Mouse (Mus musculus) myocyte (in vitro differentiated cells): ENCODE measurements at regions not wholly inside any gene's neighbourhood (a gene's known extent, or its start where the extent isn't known, plus 50 kb on each side); places are given as distances from the start of the nearest gene placed in this dataset.

Experiments used
- H3K27me3 ChIP-seq: one replicate; pipeline ENCODE4 v1.6.1; 2011; ENCODE audit not compliant: control insufficient read depth, insufficient read depth, insufficient read length
- H3K36me3 ChIP-seq: one replicate; pipeline ENCODE4 v1.6.1; 2011; ENCODE audit not compliant: control insufficient read depth, insufficient read depth
- H3K4me2 ChIP-seq: one replicate; pipeline ENCODE4 v1.6.1; 2011; ENCODE audit warnings: low read depth, control low read depth
- H3K4me3 ChIP-seq: one replicate; pipeline ENCODE4 v1.5.1; 2011; ENCODE audit warnings: mild to moderate bottlenecking, control low read depth, moderate library complexity
- H3K79me2 ChIP-seq: one replicate; pipeline ENCODE4 v1.6.1; 2011; ENCODE audit not compliant: control insufficient read depth, insufficient read depth
- H3ac ChIP-seq: one replicate; pipeline ENCODE4 v1.6.1; 2011; ENCODE audit not compliant: control insufficient read depth, insufficient read length
- CEBPB ChIP-seq: IDR thresholded peaks from 2 replicates; pipeline ENCODE4 v1.6.1; 2011; ENCODE audit warnings: mild to moderate bottlenecking, moderate library complexity; ENCODE audit not compliant: poor library complexity, insufficient read depth, severe bottlenecking
- E2F4 ChIP-seq: IDR thresholded peaks from one replicate; pipeline ENCODE4 v1.6.1; 2011; ENCODE audit warnings: mild to moderate bottlenecking, control low read depth, moderate library complexity; ENCODE audit not compliant: insufficient read depth
- MAX ChIP-seq: IDR thresholded peaks from one replicate; pipeline ENCODE4 v1.6.1; 2011; ENCODE audit warnings: low read depth, mild to moderate bottlenecking, control low read depth
- MYOD1 ChIP-seq, 3 experiments: IDR thresholded peaks; one replicate each; pipeline ENCODE4 v1.6.1; 2011; ENCODE audit warnings: control low read depth in 2 of 3, low read depth in 2 of 3, mild to moderate bottlenecking in 2 of 3, moderate library complexity in 1 of 3; ENCODE audit not compliant: insufficient read length in 2 of 3, control insufficient read depth in 1 of 3
- MYOG ChIP-seq, 3 experiments: IDR thresholded peaks; one replicate each; pipeline ENCODE4 v1.6.1; 2011; ENCODE audit warnings: control low read depth in 2 of 3, low read depth in 2 of 3, mild to moderate bottlenecking in 2 of 3; ENCODE audit not compliant: insufficient read length in 2 of 3, control insufficient read depth in 1 of 3, insufficient read depth in 1 of 3
- POLR2A ChIP-seq: IDR thresholded peaks from one replicate; pipeline ENCODE4 v1.6.1; 2011; ENCODE audit warnings: low read depth, mild to moderate bottlenecking, control low read depth, moderate library complexity; ENCODE audit not compliant: insufficient read length
- POLR2AphosphoS2 ChIP-seq: IDR thresholded peaks from one replicate; pipeline ENCODE4 v1.6.1; 2011; ENCODE audit warnings: low read depth, control low read depth; ENCODE audit not compliant: insufficient read length
- REST ChIP-seq: IDR thresholded peaks from one replicate; pipeline ENCODE4 v1.6.1; 2011; ENCODE audit warnings: mild to moderate bottlenecking, control low read depth, moderate library complexity; ENCODE audit not compliant: insufficient read depth, insufficient read length
- SRF ChIP-seq: IDR thresholded peaks from one replicate; pipeline ENCODE4 v1.6.1; 2011; ENCODE audit warnings: low read depth; ENCODE audit not compliant: control insufficient read depth, insufficient read length
- TCF12 ChIP-seq: IDR thresholded peaks from one replicate; pipeline ENCODE4 v1.6.1; 2011; ENCODE audit warnings: mild to moderate bottlenecking, control low read depth; ENCODE audit not compliant: poor library complexity, insufficient read depth, severe bottlenecking
- TCF3 ChIP-seq: IDR thresholded peaks from one replicate; pipeline ENCODE4 v1.6.1; 2011; ENCODE audit warnings: low read depth, control low read depth; ENCODE audit not compliant: insufficient read length
- USF1 ChIP-seq: IDR thresholded peaks from one replicate; pipeline ENCODE4 v1.6.1; 2011; ENCODE audit warnings: low read depth, mild to moderate bottlenecking, control low read depth, moderate library complexity

GRCm38 (mm10) chr19:21173896-21174483 is 98.1 kb upstream of the Zfand5 start:
- no peak overlapping the region for H3K4me2 ChIP-seq
- H3K79me2 ChIP-seq: no peaks in the 10 kb centered on the region
- TF ChIP-seq SRF (no peak), CEBPB (no peak), MYOD1 (IDR thresholded peaks at IDR 0.05; ENCODE audit: control insufficient read depth in 1 of 3, insufficient read length in 2 of 3, low read depth in 2 of 3) (no peak), TCF3 (no peak), POLR2A (no peak), USF1 (no peak)
- no peaks in the 10 kb centered on the region for H3K36me3 ChIP-seq
- no peak overlapping the region for H3K4me3 ChIP-seq
- no peak overlapping the region for H3ac ChIP-seq
- no peaks in the 10 kb centered on the region for H3K27me3 ChIP-seq

- Histone ChIP-seq H3K27me3 (no peaks in the 10 kb centered on the region), H3ac (no peak overlapping the region), H3K36me3 (no peaks in the 10 kb centered on the region), H3K4me2 (no peak overlapping the region), H3K4me3 (no peak overlapping the region), H3K79me2 (no peaks in the 10 kb centered on the region)
- TF ChIP-seq CEBPB: no peak
- no peak for TF ChIP-seq MYOG (IDR thresholded peaks at IDR 0.05; ENCODE audit: control insufficient read depth in 1 of 3, insufficient read depth in 1 of 3, insufficient read length in 2 of 3, low read depth in 2 of 3)
- no peak for TF ChIP-seq MAX
- no peak for TF ChIP-seq POLR2AphosphoS2
- TF ChIP-seq E2F4: no peak
- TF ChIP-seq SRF: no peak
- TF ChIP-seq POLR2A: no peak
- no peak for TF ChIP-seq REST
- no peak for TF ChIP-seq MYOD1 (IDR thresholded peaks at IDR 0.05; ENCODE audit: control insufficient read depth in 1 of 3, insufficient read length in 2 of 3, low read depth in 2 of 3)
- TF ChIP-seq TCF3: no peak
- no peak for TF ChIP-seq USF1
- TF ChIP-seq TCF12: no peak
Measured at GRCm38 (mm10) chr19:21171191-21171590, 100.9 kb upstream of the Zfand5 start.

- H3K4me3 ChIP-seq: no peak overlapping the region
- no peaks in the 10 kb centered on the region for H3K36me3 ChIP-seq
- H3K79me2 ChIP-seq: no peaks in the 10 kb centered on the region
- no peak overlapping the region for H3ac ChIP-seq
- no peak overlapping the region for H3K4me2 ChIP-seq
- no peaks in the 10 kb centered on the region for H3K27me3 ChIP-seq
- TF ChIP-seq CEBPB (no peak), MAX (no peak), MYOG (IDR thresholded peaks at IDR 0.05; ENCODE audit: control insufficient read depth in 1 of 3, insufficient read depth in 1 of 3, insufficient read length in 2 of 3, low read depth in 2 of 3) (no peak), SRF (no peak), POLR2A (no peak), TCF3 (no peak), TCF12 (no peak), REST (no peak), USF1 (no peak), POLR2AphosphoS2 (no peak), E2F4 (no peak), MYOD1 (IDR thresholded peaks at IDR 0.05; ENCODE audit: control insufficient read depth in 1 of 3, insufficient read length in 2 of 3, low read depth in 2 of 3) (no peak)
Measured at GRCm38 (mm10) chr19:21170785-21171184, 101.3 kb upstream of the Zfand5 start.

GRCm38 (mm10) chr19:21166939-21167338 is 105.1 kb upstream of the Zfand5 start:
- H3K27me3 ChIP-seq: no peaks in the 10 kb centered on the region
- H3K4me3 ChIP-seq: no peak overlapping the region
- H3K4me2 ChIP-seq: no peak overlapping the region
- no peak overlapping the region for H3ac ChIP-seq
- TF ChIP-seq MAX: no peak
- TF ChIP-seq MYOG (IDR thresholded peaks at IDR 0.05; ENCODE audit: control insufficient read depth in 1 of 3, insufficient read depth in 1 of 3, insufficient read length in 2 of 3, low read depth in 2 of 3): no peak
- no peak for TF ChIP-seq POLR2A
- TF ChIP-seq POLR2AphosphoS2: no peak
- no peaks in the 10 kb centered on the region for H3K36me3 ChIP-seq
- no peaks in the 10 kb centered on the region for H3K79me2 ChIP-seq

GRCm38 (mm10) chr19:21166465-21166860 is 105.6 kb upstream of the Zfand5 start:
- no peaks in the 10 kb centered on the region for H3K36me3 ChIP-seq
- no peak overlapping the region for H3ac ChIP-seq
- no peak for TF ChIP-seq USF1
- H3K27me3 ChIP-seq: no peaks in the 10 kb centered on the region
- no peaks in the 10 kb centered on the region for H3K79me2 ChIP-seq
- no peak overlapping the region for H3K4me2 ChIP-seq
- no peak overlapping the region for H3K4me3 ChIP-seq
